Mouse (Mus musculus): ENCODE measurements around the gene Tbck. TPM values are rescaled to one million over a fixed set of nuclear protein-coding genes. Genes with fewer than 3 reads are reported as not detected.
A peak's percentile ranks its signal among the peaks of the same experiment; 100 is the strongest.

Tbck gene
- polyA plus RNA-seq (2021), result 12.8 TPM

DNA sequence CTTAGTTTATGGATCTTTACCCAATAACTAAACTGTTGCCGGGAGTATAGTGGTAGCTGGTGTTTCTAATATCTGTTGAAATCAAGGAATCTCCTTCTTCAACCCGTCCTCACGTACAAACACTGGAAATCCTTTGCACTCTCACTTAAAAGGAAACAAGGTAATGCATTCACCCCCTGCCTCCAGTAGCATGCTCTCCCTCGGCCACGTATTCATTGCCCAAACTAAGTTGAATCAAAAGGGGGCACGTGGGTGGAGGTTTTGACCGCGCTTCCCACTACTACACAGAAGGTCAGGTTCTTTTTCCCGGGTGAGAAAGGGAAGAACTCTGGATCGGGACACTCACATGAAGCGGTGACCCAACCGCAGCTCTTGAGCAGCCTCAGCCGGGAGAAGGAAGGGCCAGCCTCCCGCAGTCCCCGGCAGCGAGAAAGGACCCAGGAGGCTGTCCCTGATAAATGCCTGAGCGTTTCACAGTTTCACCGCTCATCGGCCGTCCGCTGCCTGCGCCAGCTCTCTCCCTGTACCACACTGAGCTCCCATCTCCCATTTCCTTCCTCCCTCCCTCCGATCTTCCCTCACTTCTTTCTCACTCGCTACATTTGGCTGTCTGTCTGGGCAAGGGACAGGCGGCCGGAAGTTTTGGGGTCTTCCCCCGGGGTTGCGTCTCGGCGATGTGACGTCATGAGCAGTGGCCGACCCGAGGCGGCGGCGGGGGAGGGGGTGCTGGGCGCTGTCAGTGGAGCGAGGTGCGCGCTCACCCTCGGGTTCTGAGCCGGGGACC is at the start of gene Tbck:
TSS of gene Tbck (plus strand) at position 698 of the 784 bp plus-strand sequence.
- no peak for TF ChIP-seq CTCF (IDR thresholded peaks at IDR 0.05)
- CTCF ChIA-PET, result interaction anchor here (2.0 to 2.3 kb wide), 2 partner anchors 10 to 18 kb away, joined by 5 to 6 read pairs; no protein-coding TSS in a partner anchor
- H3K27me3 ChIP-seq, result no peaks in the 10 kb centered on the region
- peak; percentile 87 for DNase-seq (ENCODE audit: low read depth, low spot score)
- peak; percentile 98 for ATAC-seq
- POLR2A ChIA-PET, result interaction anchor here (0.9 to 1.2 kb wide), 3 partner anchors 17 to 627 kb away, joined by 3 read pairs; no protein-coding TSS in a partner anchor
- in situ Hi-C loops (cut with MboI; ENCODE audit: low pct_unique_long_range_greater_than_20kb), result no loop called here

GRCm38 (mm10) chr3:132637080-132637479 is 46.9 kb upstream of the Tbck start:
- no peak for TF ChIP-seq CTCF (IDR thresholded peaks at IDR 0.05)
- ATAC-seq (no peak), DNase-seq (ENCODE audit: low read depth, low spot score) (no peak)
- CTCF ChIA-PET, result no interaction called here
- POLR2A ChIA-PET, result no interaction called here
- in situ Hi-C loops (cut with MboI; ENCODE audit: low pct_unique_long_range_greater_than_20kb), result no loop called here
- H3K27me3 ChIP-seq, result peaks cover 2% of the 10 kb centered on the region

GRCm38 (mm10) chr3:132644071-132644470 is 39.9 kb upstream of the Tbck start:
- TF ChIP-seq CTCF (IDR thresholded peaks at IDR 0.05), result no peak
- no peaks in the 10 kb centered on the region for H3K27me3 ChIP-seq
- DNase-seq (ENCODE audit: low read depth, low spot score) (no peak), ATAC-seq (no peak)
- ChIA-PET POLR2A (no interaction called here), CTCF (interaction anchor here (1.1 kb wide), 1 partner anchor 22 kb away, joined by 3 read pairs; no protein-coding TSS in a partner anchor)
- in situ Hi-C loops (cut with MboI; ENCODE audit: low pct_unique_long_range_greater_than_20kb), result no loop called here

GRCm38 (mm10) chr3:132646814-132647213 is 37.1 kb upstream of the Tbck start:
- no peaks in the 10 kb centered on the region for H3K27me3 ChIP-seq
- DNase-seq (ENCODE audit: low read depth, low spot score) (no peak), ATAC-seq (no peak)
- CTCF ChIA-PET, result no interaction called here
- POLR2A ChIA-PET, result no interaction called here
- no peak for TF ChIP-seq CTCF (IDR thresholded peaks at IDR 0.05)
- in situ Hi-C loops (cut with MboI; ENCODE audit: low pct_unique_long_range_greater_than_20kb), result no loop called here

DNA sequence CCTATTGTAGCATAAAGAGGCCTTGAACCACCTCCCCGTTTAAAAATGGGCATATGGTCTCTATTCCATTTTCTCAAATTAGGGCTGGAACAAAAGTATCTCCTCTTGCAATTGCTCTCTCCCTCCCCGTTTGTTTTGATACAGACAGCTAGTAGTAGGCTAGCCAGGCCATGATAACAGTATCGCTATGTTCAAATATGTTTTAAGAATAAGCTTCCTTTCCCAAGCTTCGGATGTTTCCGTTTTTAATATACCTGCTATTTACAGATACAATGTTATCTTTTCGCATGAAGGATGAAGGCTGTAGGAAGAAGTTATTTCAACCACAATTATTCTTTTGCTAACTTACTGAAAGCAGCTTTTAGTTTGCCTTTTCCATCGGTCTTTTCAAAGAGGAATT is 34.6 kb upstream of the Tbck start:
- in situ Hi-C loops (cut with MboI; ENCODE audit: low pct_unique_long_range_greater_than_20kb), result no loop called here
- no peak for DNase-seq (ENCODE audit: low read depth, low spot score)
- ChIA-PET CTCF (interaction anchor here (1.7 kb wide), 1 partner anchor 9 kb away, joined by 4 read pairs; no protein-coding TSS in a partner anchor), POLR2A (interaction anchor here (0.7 kb wide), 1 partner anchor 67 kb away, joined by 4 read pairs; no protein-coding TSS in a partner anchor)
- TF ChIP-seq CTCF (IDR thresholded peaks at IDR 0.05), result no peak
- H3K27me3 ChIP-seq, result no peaks in the 10 kb centered on the region
- no peak for ATAC-seq

DNA sequence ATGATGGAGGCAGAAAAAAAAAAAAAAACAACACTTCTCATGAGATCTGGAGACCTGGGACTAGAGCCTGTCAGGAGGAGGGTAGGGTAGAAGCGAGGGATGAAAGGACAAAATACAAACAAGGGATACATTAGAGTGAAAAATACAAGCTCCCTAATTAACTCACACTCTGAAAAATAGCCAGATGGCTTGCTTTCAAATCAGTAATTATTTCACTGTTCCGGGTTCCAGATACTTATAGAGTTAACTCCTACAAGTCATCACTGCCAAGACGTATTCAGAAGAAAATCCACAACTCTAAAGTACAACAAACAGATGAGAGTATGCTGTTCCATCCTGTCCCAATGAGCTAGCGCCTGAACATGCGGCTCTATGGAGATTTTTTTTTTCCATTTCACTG is 33.8 kb upstream of the Tbck start:
- ChIA-PET POLR2A (interaction anchor here (0.7 kb wide), 1 partner anchor 66 kb away, joined by 4 read pairs; no protein-coding TSS in a partner anchor), CTCF (no interaction called here)
- DNase-seq (ENCODE audit: low read depth, low spot score) (no peak), ATAC-seq (no peak)
- TF ChIP-seq CTCF (IDR thresholded peaks at IDR 0.05), result no peak
- in situ Hi-C loops (cut with MboI; ENCODE audit: low pct_unique_long_range_greater_than_20kb), result no loop called here
- H3K27me3 ChIP-seq, result no peaks in the 10 kb centered on the region

- ATAC-seq, result no peak
- no peaks in the 10 kb centered on the region for H3K27me3 ChIP-seq
- POLR2A ChIA-PET, result no interaction called here
- no peak for TF ChIP-seq CTCF (IDR thresholded peaks at IDR 0.05)
- DNase-seq (ENCODE audit: low read depth, low spot score), result no peak
- in situ Hi-C loops (cut with MboI; ENCODE audit: low pct_unique_long_range_greater_than_20kb), result no loop called here
- CTCF ChIA-PET, result no interaction called here
Measured at GRCm38 (mm10) chr3:132651776-132652175, 32.2 kb upstream of the Tbck start.

DNA sequence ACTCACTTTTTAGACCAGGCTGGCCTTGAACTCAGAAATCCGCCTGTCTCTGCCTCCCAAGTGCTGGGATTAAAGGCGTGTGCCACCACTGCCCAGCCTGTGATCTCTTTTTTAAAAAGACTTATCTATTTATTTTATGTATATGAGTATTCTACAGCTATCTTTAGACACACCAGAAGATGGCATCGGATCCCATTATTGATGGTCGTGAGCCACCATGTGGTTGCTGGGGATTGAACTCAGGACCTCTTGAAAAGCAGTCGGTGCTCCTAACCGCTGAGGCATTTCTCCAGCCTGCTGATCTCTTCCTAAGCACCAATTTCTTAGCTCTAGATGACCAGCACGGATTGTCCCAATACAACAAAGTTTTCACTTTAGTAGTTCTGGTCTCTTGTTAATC is 30.0 kb upstream of the Tbck start:
- ChIA-PET CTCF (no interaction called here), POLR2A (no interaction called here)
- TF ChIP-seq CTCF (IDR thresholded peaks at IDR 0.05), result no peak

DNA sequence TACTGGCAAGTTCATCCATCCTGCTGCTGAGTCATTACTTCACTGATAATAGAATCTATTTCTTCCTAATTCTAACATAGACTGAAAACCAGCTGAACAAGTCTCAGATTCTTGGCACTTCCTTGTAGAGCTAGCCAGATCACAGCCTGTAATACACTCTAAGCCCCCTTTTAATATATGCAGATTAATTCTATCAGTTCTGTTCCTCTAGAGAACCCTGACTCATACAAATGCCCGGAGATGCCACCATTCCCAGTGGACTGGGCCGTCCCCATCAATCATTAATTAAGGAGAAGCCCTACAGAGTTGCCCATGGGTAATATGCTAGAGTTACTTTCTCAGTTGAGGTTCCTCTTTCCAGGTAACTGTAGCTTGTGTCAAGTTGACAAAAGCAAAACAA is 28.0 kb upstream of the Tbck start:
- ChIA-PET POLR2A (no interaction called here), CTCF (interaction anchor here (0.8 kb wide), 1 partner anchor 150 kb away, joined by 3 read pairs; no protein-coding TSS in a partner anchor)
- DNase-seq (ENCODE audit: low read depth, low spot score), result no peak
- ATAC-seq, result peak; percentile 76
- no peaks in the 10 kb centered on the region for H3K27me3 ChIP-seq
- in situ Hi-C loops (cut with MboI; ENCODE audit: low pct_unique_long_range_greater_than_20kb), result no loop called here
- no peak for TF ChIP-seq CTCF (IDR thresholded peaks at IDR 0.05)

More for the DNA sequence above, 30.0 kb upstream of the Tbck start:
- ATAC-seq, result no peak
- H3K27me3 ChIP-seq, result no peaks in the 10 kb centered on the region
- in situ Hi-C loops (cut with MboI; ENCODE audit: low pct_unique_long_range_greater_than_20kb), result no loop called here
- no peak for DNase-seq (ENCODE audit: low read depth, low spot score)

GRCm38 (mm10) chr3:132677494-132677893 is 6.5 kb upstream of the Tbck start:
- no peak for TF ChIP-seq CTCF (IDR thresholded peaks at IDR 0.05)
- no peak for DNase-seq (ENCODE audit: low read depth, low spot score)
- no peak for ATAC-seq
- H3K27me3 ChIP-seq, result no peaks in the 10 kb centered on the region
- CTCF ChIA-PET, result interaction anchor here (1.6 kb wide), 1 partner anchor 46 kb away, joined by 3 read pairs; no protein-coding TSS in a partner anchor
- POLR2A ChIA-PET, result no interaction called here
- in situ Hi-C loops (cut with MboI; ENCODE audit: low pct_unique_long_range_greater_than_20kb), result no loop called here

DNA sequence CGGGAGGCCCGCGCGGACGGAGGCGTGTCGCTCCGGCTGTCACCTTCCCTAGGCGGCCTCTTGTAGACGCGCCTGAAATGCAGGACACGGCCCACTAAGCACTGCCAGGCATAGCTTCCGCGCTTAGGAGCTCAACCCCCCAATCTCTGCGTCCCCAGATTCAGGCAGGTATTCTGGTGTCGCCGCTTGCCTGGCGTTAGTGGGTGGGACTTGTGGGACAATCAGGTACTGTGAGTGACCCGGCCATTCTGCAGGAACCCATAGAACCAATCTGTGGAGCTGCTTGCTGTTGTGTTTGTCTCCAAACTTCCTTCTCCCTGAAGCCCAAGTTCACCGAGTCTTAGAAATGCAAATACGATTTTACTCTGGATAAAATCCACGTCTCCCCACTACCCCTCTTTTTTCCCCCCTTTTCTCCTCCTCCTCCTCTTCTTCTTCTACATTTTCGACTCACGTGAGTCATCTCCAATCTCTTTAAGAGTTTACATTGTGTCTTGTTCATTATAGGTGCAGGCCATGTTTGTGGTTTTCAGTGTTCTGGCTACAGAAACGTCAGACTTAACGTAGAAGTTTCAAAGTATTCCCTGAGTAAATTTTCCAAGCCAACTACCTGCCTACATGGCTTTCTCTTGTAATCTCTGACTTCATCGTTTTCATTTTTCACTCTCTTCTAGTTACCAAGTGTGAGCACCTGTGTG is 436 bp downstream of the Tbck start, which contains the start of gene Aimp1:
TSS of gene Aimp1 (minus strand) at position 140 of the 698 bp plus-strand sequence.
- peak; percentile 7 for DNase-seq (ENCODE audit: low read depth, low spot score)
- ChIA-PET CTCF (interaction anchor here (2.0 to 2.3 kb wide), 2 partner anchors 9 to 17 kb away, joined by 5 to 6 read pairs; no protein-coding TSS in a partner anchor), POLR2A (interaction anchor here (0.6 to 0.9 kb wide), 4 partner anchors 15 to 648 kb away, joined by 3 read pairs; no protein-coding TSS in a partner anchor)
- TF ChIP-seq CTCF (IDR thresholded peaks at IDR 0.05), result no peak
- peak; percentile 45 for ATAC-seq
- in situ Hi-C loops (cut with MboI; ENCODE audit: low pct_unique_long_range_greater_than_20kb), result no loop called here
- no peaks in the 10 kb centered on the region for H3K27me3 ChIP-seq

Data from Patski (cell line).